Mouse (Mus musculus) ES-E14 (cell line): ENCODE measurements around the gene Arid2.
"Not testable (repeated sequence)": the region's sequence is repeated elsewhere in the genome, so short reads cannot be mapped to it uniquely, and the experiment has no call there.

Source experiments
- CHD2 ChIP-seq: IDR thresholded peaks from 2 replicates; pipeline ENCODE4 v1.6.1; 2014; ENCODE audit warnings: mild to moderate bottlenecking, low read depth, low read length, inconsistent platforms
- HCFC1 ChIP-seq: IDR thresholded peaks from 2 replicates; pipeline ENCODE4 v1.6.1; 2012; ENCODE audit warnings: low read length, inconsistent platforms, borderline replicate concordance; ENCODE audit not compliant: insufficient read depth
- MAFK ChIP-seq: IDR thresholded peaks from 2 replicates; pipeline ENCODE4 v1.6.1; 2014; ENCODE audit warnings: mild to moderate bottlenecking, low read depth, low read length, inconsistent platforms; ENCODE audit not compliant: insufficient read depth
- ZC3H11A ChIP-seq: IDR thresholded peaks from 2 replicates; pipeline ENCODE4 v1.6.1; 2012; ENCODE audit warnings: low read depth, mild to moderate bottlenecking, inconsistent platforms, low read length, borderline replicate concordance
- ZNF384 ChIP-seq: IDR thresholded peaks from 2 replicates; pipeline ENCODE4 v1.6.1; 2012; ENCODE audit warnings: low read depth, low read length, inconsistent platforms

- not testable (repeated sequence) for TF ChIP-seq HCFC1, MAFK, ZNF384, ZC3H11A
- TF ChIP-seq CHD2: 0 out of 2 replicates have a peak, but pooled peaks have one; percentile 12
These were observed 42.6 kb upstream of the Arid2 start for GRCm38 (mm10) chr15:96244715-96245114.
